ENCODE assay signal across 8 mouse cellular contexts in genomic region chr6:122308505-122309393, GRCm38 (mm10). TPM values are rescaled to one million over a fixed set of nuclear protein-coding genes. Genes with fewer than 3 reads are reported as not detected.
DNase-seq lines count a peak whose midpoint lies in the region; ATAC-seq lines count a peak whose summit lies in the region.

Gene M6pr (plus strand): TSS chr6:122308720.

- H3K27me3 ChIP-seq in heart, embryonic 14.5 days (ENCODE audit: control insufficient read depth, insufficient read depth, low read length), result no peaks in the 10 kb centered on the region
- no peaks in the 10 kb centered on the region for H3K27me3 ChIP-seq in liver, embryonic 13.5 days
- H3K27me3 ChIP-seq in stomach, embryonic 16.5 days (ENCODE audit: control insufficient read depth, insufficient read depth, low read length), result no peaks in the 10 kb centered on the region

- ATAC-seq in CD4-positive, CD25-positive, alpha-beta regulatory T cell, adult 4 months, result peak; percentile 92
- ATAC-seq in heart, embryonic 14.5 days (ENCODE audit: insufficient number of reproducible peaks, insufficient read depth, low FRiP score, low read depth), result peak; percentile 99
- ATAC-seq in liver, embryonic 13.5 days (ENCODE audit: low read depth), result peak; percentile 97
- ATAC-seq in stomach, embryonic 16.5 days (ENCODE audit: insufficient read depth, low FRiP score), result peak; percentile 99

- peak within 1 kb of the TSS; percentile 88 for H3K4me2 ChIP-seq in heart, embryonic 14.5 days (ENCODE audit: low read length)
- H3K4me2 ChIP-seq in liver, embryonic 13.5 days, result peak within 1 kb of the TSS; percentile 88
- H3K4me2 ChIP-seq in stomach, embryonic 16.5 days (ENCODE audit: low read depth, low read length), result peak within 1 kb of the TSS; percentile 84

- peaks cover 16% of the 10 kb centered on the region for H3K36me3 ChIP-seq in heart, embryonic 14.5 days (ENCODE audit: control insufficient read depth, insufficient read depth, low read length)
- H3K36me3 ChIP-seq in liver, embryonic 13.5 days, result peaks cover 24% of the 10 kb centered on the region
- no peaks in the 10 kb centered on the region for H3K36me3 ChIP-seq in stomach, embryonic 16.5 days (ENCODE audit: control insufficient read depth, insufficient read depth, low read length)

- peak within 1 kb of the TSS; percentile 68 to 93 for H3K4me3 ChIP-seq in heart, embryonic 14.5 days (ENCODE audit: control insufficient read depth in 1 of 2, insufficient read depth in 1 of 2, low read depth in 1 of 2, low read length in 2 of 2)
- peak within 1 kb of the TSS; percentile 99 for H3K4me3 ChIP-seq in liver, embryonic 13.5 days (replicated peaks)
- H3K4me3 ChIP-seq in stomach, embryonic 16.5 days (replicated peaks; ENCODE audit: low read length), result peak within 1 kb of the TSS; percentile 95

- under 1% methylated on average over 49 of the region's 49 CpGs for WGBS in heart, embryonic 14.5 days
- under 1% methylated on average over 49 of the region's 49 CpGs for WGBS in liver, embryonic 13.5 days (ENCODE audit: insufficient replicate concordance)
- under 1% methylated on average over 49 of the region's 49 CpGs for WGBS in stomach, embryonic 16.5 days

- peak within 1 kb of the TSS; percentile 78 to 80 for H3K27ac ChIP-seq in heart, embryonic 14.5 days (replicated peaks in 1 of 2; ENCODE audit: control insufficient read depth in 1 of 2, insufficient read depth in 1 of 2, low read depth in 2 of 2, low read length in 2 of 2)
- H3K27ac ChIP-seq in liver, embryonic 13.5 days, result peak within 1 kb of the TSS; percentile 89
- H3K27ac ChIP-seq in stomach, embryonic 16.5 days (ENCODE audit: low read length), result peak within 1 kb of the TSS; percentile 88

- no peaks in the 10 kb centered on the region for H3K9me3 ChIP-seq in heart, embryonic 14.5 days (ENCODE audit: control insufficient read depth, low read length)
- no peaks in the 10 kb centered on the region for H3K9me3 ChIP-seq in liver, embryonic 13.5 days (replicated peaks)
- H3K9me3 ChIP-seq in stomach, embryonic 16.5 days (replicated peaks; ENCODE audit: control insufficient read depth, low read length), result no peaks in the 10 kb centered on the region

- peak; percentile 87 for DNase-seq in c-Kit-negative CD71-positive TER-119-positive erythroid progenitor cells, embryonic 14.5 days (ENCODE audit: low read depth, low spot score)
- peak; percentile 98 for DNase-seq in fibroblast of lung, adult 2 months (ENCODE audit: low read depth)
- peak; percentile 97 for DNase-seq in kidney, postnatal 14 days
- peak; percentile 94 for DNase-seq in liver, embryonic 13.5 days
- peak; percentile 92 for DNase-seq in neural tube, embryonic 10.5 days (ENCODE audit: extremely low spot score, low spot score)

- peaks cover 1 to 16% of the 10 kb centered on the region in 2 experiments; a peak in 3 of 4 replicates for H3K4me1 ChIP-seq in heart, embryonic 14.5 days (ENCODE audit: control insufficient read depth in 2 of 2, insufficient read depth in 2 of 2, low read length in 2 of 2)
- H3K4me1 ChIP-seq in liver, embryonic 13.5 days (replicated peaks), result peaks cover 27% of the 10 kb centered on the region
- peaks cover 13% of the 10 kb centered on the region for H3K4me1 ChIP-seq in stomach, embryonic 16.5 days (ENCODE audit: control insufficient read depth, insufficient read depth, low read length)

- peak within 1 kb of the TSS; percentile 94 for H3K9ac ChIP-seq in heart, embryonic 14.5 days (ENCODE audit: low read length)
- peak within 1 kb of the TSS; percentile 98 for H3K9ac ChIP-seq in liver, embryonic 13.5 days
- H3K9ac ChIP-seq in stomach, embryonic 16.5 days (ENCODE audit: low read length), result peak within 1 kb of the TSS; percentile 96

RNA-seq across cellular contexts. Expression of gene M6pr, which starts in this region (rescaled TPM):
- 100 to 1,000 TPM; 255 to 333 TPM for polyA plus RNA-seq in CD4-positive, CD25-positive, alpha-beta regulatory T cell, adult 4 months (2017; shearing (Covaris generic))
- polyA plus RNA-seq in heart, embryonic 14.5 days (2014; fragmentation: Nextera tagmentation; extraction: Ambion mirVana), result 76.2 and 77.2 TPM in 2 replicates
- polyA plus RNA-seq in liver, embryonic 13.5 days (2015; fragmentation: Nextera tagmentation; extraction: Ambion mirVana), result 105 and 116 TPM in 2 replicates
- 132 and 137 TPM in 2 replicates for polyA plus RNA-seq in stomach, embryonic 16.5 days (2015; fragmentation: Nextera tagmentation; extraction: Ambion mirVana)

Comparison
In these comparisons a context has a peak if more than half of its experiments do, and no peak if none do; other contexts are left out.
1. Peak in every context shown above with its lines: DNase-seq, ATAC-seq, H3K4me3 ChIP-seq and H3K27ac ChIP-seq.